Mouse (Mus musculus) Patski (cell line): ENCODE measurements at regions not wholly inside any gene's neighbourhood (a gene's known extent, or its start where the extent isn't known, plus 50 kb on each side); places are given as distances from the start of the nearest gene placed in this dataset.

Experiments
- ATAC-seq: fragments of 100-300 bp; one replicate; pipeline ENCODE4 v1.8.0; 2021
- CTCF ChIA-PET: fragments of 350-600 bp; sonication (Branson Sonifier 250); formaldehyde crosslinking; loops from one replicate; lab custom pipeline; 2022; ENCODE audit warnings: inconsistent platforms; lab: Charles Lee
- POLR2A ChIA-PET: fragments of 350-600 bp; sonication (Branson Sonifier 250); formaldehyde crosslinking; loops from one replicate; lab custom pipeline; 2022; ENCODE audit warnings: antibody characterized with exemption, inconsistent platforms; lab: Charles Lee
- DNase-seq: peaks from one replicate; pipeline ENCODE4 v3.0.0-alpha.2; 2011; ENCODE audit warnings: low read depth, low spot score
- H3K27me3 ChIP-seq: fragments of 371-371 bp; one replicate; pipeline ENCODE4 v1.5.1; 2021
- CTCF ChIP-seq: fragments of 100-300 bp; IDR thresholded peaks from one replicate; pipeline ENCODE4 v1.5.1; 2021
- in situ Hi-C: fragments of 300-500 bp; cut with MboI; formaldehyde crosslinking; loops from 3 replicates; pipeline ENCODE4 v1.11.1; 2018; ENCODE audit warnings: low pct_unique_long_range_greater_than_20kb, mixed read lengths

- in situ Hi-C loops = no loop called here
- ATAC-seq (no peak), DNase-seq (no peak)
- POLR2A ChIA-PET = no interaction called here
- CTCF ChIA-PET = interaction anchor here (1.0 kb wide), 1 partner anchor 21 kb away, joined by 3 read pairs; no protein-coding TSS in a partner anchor
- no peaks in the 10 kb centered on the region for H3K27me3 ChIP-seq
- TF ChIP-seq CTCF = no peak
Measured at GRCm38 (mm10) chr5:12213448-12213847, 169.7 kb upstream of the Sema3d start.

GRCm38 (mm10) chr5:12219424-12220107 is 163.6 kb upstream of the Sema3d start:
- ChIA-PET POLR2A (no interaction called here), CTCF (interaction anchor here (1.1 kb wide), 1 partner anchor 18 kb away, joined by 3 read pairs; no protein-coding TSS in a partner anchor)
- in situ Hi-C loops = no loop called here
- H3K27me3 ChIP-seq = no peaks in the 10 kb centered on the region
- no peak for TF ChIP-seq CTCF
- DNase-seq (peak; percentile 75), ATAC-seq (peak; percentile 71)

- ATAC-seq (peak; percentile 51), DNase-seq (peak; percentile 56)
- in situ Hi-C loops = no loop called here
- ChIA-PET POLR2A (no interaction called here), CTCF (no interaction called here)
- no peaks in the 10 kb centered on the region for H3K27me3 ChIP-seq
- TF ChIP-seq CTCF = no peak
Measured at GRCm38 (mm10) chr5:12222622-12223021, 160.6 kb upstream of the Sema3d start.

DNA sequence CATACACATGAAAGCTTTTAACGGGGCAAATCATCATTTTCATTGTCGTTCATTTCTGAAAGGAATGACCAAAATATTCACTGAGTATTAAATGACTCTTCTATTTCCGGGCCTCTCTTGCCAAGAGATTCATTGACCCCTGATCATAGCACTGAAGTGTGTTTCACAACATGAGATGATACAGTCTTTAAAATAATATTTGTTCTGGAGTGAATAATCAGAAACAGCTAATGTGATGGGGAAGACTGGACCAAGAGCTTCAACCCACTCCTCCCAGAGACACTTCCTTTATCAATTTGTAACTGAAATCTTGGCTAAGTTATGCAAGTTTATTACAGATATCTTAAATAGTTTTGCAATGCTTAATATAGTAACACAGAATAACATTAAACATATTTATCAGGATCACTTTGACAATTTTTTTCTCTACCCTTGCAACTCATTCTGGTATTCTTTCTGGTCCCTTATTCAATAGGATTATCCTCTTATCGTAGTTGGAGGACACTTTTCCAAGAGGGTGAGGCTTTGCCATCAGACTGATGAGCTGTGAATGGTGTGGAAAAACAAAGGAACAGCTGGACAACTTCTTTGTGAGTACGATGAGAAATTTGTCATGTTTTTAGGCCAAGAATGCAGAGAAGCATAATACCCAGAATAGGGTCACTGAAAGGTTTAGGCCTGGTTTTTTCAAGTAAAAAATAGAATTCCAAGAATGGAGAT is 149.6 kb upstream of the Sema3d start:
- no peak for TF ChIP-seq CTCF
- ChIA-PET POLR2A (no interaction called here), CTCF (interaction anchor here (1.0 to 1.4 kb wide), 2 partner anchors 8 to 11 kb away, joined by 3 read pairs; no protein-coding TSS in a partner anchor)
- no peak for DNase-seq
- ATAC-seq = no peak
- H3K27me3 ChIP-seq = no peaks in the 10 kb centered on the region
- in situ Hi-C loops = no loop called here

DNA sequence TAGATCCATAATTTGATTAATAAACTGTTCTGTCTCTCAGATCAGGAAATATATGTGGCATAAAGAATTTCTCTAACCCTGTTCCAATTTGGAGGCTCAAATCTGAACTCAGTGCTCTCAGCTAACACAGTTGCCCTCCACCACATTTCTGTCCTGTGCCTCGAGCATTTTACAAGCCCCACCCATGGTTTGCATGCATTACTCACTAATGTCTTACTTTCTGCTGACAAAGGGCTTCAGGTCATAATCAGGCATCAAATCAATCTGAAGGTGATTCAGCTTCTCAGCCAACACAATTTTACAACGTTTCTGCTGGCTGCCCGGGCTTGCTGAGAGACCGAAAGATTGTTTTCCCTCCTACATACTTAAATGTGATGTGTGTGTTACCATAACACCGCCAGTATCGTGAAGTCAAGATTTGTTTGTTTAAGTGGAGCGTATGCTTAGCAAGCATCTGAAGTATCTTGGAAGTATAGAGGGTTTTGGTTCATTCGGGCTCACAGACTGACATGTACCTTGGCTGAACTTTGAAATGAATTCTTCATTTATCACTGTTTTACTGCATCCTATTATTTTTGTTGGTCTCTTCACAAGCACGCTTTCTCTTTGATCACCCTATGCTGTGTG is 139.9 kb upstream of the Sema3d start:
- no peak for TF ChIP-seq CTCF
- no peaks in the 10 kb centered on the region for H3K27me3 ChIP-seq
- CTCF ChIA-PET = no interaction called here
- in situ Hi-C loops = no loop called here
- POLR2A ChIA-PET = no interaction called here
- no peak for ATAC-seq
- no peak for DNase-seq

GRCm38 (mm10) chr5:12293685-12294084 is 89.5 kb upstream of the Sema3d start:
- TF ChIP-seq CTCF = no peak
- POLR2A ChIA-PET = no interaction called here
- CTCF ChIA-PET = interaction anchor here (1.2 to 1.3 kb wide), 2 partner anchors 19 to 265 kb away, joined by 3 read pairs; no protein-coding TSS in a partner anchor
- no peak for DNase-seq
- in situ Hi-C loops = no loop called here
- no peak for ATAC-seq
- H3K27me3 ChIP-seq = no peaks in the 10 kb centered on the region

DNA sequence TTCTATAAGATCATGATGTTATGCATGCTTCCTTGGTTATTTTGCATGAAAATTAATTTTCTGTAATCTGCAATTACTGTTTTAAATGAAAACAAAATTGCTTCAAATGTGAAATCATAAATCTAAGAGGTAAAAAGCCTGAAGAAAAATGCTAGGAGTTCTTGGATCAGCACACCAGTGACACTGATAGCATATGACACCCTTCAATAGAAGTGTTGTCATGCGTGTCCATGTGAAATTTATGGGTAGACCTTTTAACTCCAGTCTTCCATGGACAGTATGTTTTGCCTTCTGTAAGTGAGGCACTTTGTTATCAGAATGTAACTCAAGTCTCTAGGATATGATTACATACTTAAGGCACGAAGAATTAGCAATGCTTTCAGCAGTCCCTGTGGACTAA is 85.9 kb upstream of the Sema3d start:
- POLR2A ChIA-PET = no interaction called here
- in situ Hi-C loops = no loop called here
- CTCF ChIA-PET = no interaction called here
- DNase-seq (no peak), ATAC-seq (peak; percentile 27)
- no peaks in the 10 kb centered on the region for H3K27me3 ChIP-seq
- TF ChIP-seq CTCF = no peak

DNA sequence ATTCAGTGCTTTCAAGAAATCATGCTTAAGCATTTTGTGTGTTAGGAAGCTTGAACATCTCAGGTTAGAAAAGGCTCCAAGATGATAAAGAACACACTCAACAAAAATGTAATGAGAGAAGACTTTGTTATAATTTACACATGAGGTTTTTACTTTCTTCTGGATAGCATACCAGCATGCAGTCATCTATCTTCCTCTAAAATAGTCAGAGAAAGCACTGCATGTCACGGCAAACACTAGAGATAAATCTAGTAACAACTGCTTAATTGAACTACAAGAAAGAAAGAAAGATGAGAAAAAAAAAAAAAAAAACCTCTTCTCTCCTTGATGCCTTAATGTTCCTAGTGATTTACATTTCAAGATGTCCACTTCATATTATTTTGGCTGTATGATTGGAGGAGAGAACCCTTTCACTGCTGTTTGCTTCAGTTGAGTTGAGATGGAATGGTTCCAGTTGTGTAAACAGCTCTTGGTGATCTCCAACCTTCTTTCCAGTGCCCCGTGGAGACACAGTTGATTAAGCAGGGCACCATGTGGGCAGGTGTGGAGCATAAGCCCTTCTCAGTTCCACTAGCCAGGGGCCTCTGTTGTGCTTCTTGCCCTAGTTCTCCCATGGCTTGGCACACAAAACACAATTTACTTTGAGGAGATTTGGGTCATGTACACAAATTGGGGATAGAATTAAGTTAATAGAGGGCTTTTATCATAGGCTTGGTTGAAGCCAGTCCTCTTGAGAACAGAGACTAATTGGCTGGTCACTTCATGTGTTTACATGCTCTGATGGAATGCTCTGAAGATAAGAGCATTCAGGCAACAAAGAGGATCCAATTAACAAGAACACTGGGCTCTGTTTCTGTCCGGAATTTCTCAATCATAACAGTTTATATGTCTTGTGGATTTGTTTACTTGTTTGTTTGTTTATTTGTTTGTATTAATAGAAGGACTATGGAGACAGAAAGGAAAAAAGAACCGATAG is 81.1 kb upstream of the Sema3d start:
- DNase-seq (peak; percentile 61), ATAC-seq (peak; percentile 44)
- ChIA-PET CTCF (no interaction called here), POLR2A (no interaction called here)
- in situ Hi-C loops = no loop called here
- TF ChIP-seq CTCF = no peak
- H3K27me3 ChIP-seq = no peaks in the 10 kb centered on the region

- ChIA-PET CTCF (no interaction called here), POLR2A (no interaction called here)
- H3K27me3 ChIP-seq = no peaks in the 10 kb centered on the region
- ATAC-seq (no peak), DNase-seq (no peak)
- TF ChIP-seq CTCF = no peak
- in situ Hi-C loops = no loop called here
Measured at GRCm38 (mm10) chr5:12309408-12309807, 73.8 kb upstream of the Sema3d start.
